Mouse (Mus musculus) heart, embryonic 12.5 days (tissue): ENCODE measurements around the gene Lcor. TPM values are rescaled to one million over a fixed set of nuclear protein-coding genes. Genes with fewer than 3 reads are reported as not detected.

ENCODE experiments used
- ATAC-seq: fragments of 200-750 bp; cut with Nextera tagmentation; 2 replicates; pipeline ENCODE4 v1.8.0; 2017; ENCODE audit warnings: moderate TSS enrichment, moderate library complexity; ENCODE audit not compliant: insufficient number of reproducible peaks, low FRiP score
- H3K27ac ChIP-seq: fragments of 300-500 bp; sonication (generic); 2 replicates; pipeline ENCODE4 v1.5.1; 2016; ENCODE audit warnings: mild to moderate bottlenecking, moderate library complexity; ENCODE audit not compliant: poor library complexity, severe bottlenecking
- H3K27me3 ChIP-seq: fragments of 300-500 bp; sonication (generic); replicated peaks from 2 replicates; pipeline ENCODE4 v1.6.1; 2016; ENCODE audit warnings: mild to moderate bottlenecking, moderate library complexity
- H3K36me3 ChIP-seq: fragments of 300-500 bp; sonication (generic); 2 replicates; pipeline ENCODE4 v1.6.1; 2016; ENCODE audit warnings: mild to moderate bottlenecking, moderate library complexity
- H3K4me1 ChIP-seq: fragments of 300-500 bp; sonication (generic); replicated peaks from 2 replicates; pipeline ENCODE4 v1.6.1; 2016; ENCODE audit warnings: mild to moderate bottlenecking
- H3K4me2 ChIP-seq: fragments of 300-500 bp; sonication (generic); 2 replicates; pipeline ENCODE4 v1.6.1; 2016; ENCODE audit warnings: mild to moderate bottlenecking, moderate library complexity
- H3K4me3 ChIP-seq: fragments of 300-500 bp; sonication (generic); 2 replicates; pipeline ENCODE4 v1.5.1; 2016; ENCODE audit warnings: mild to moderate bottlenecking
- H3K9ac ChIP-seq: fragments of 300-500 bp; sonication (generic); 2 replicates; pipeline ENCODE4 v1.6.1; 2016; ENCODE audit warnings: mild to moderate bottlenecking, moderate library complexity
- H3K9me3 ChIP-seq: fragments of 300-500 bp; sonication (generic); replicated peaks from 2 replicates; pipeline ENCODE4 v1.6.1; 2016; ENCODE audit warnings: mild to moderate bottlenecking, moderate library complexity
- WGBS: fragments of 180-500 bp; shearing (Covaris S2); methylation state at CpG from one replicate; pipeline ENCODE4 v1.1.7; 2016; 5-methylcytosine and 5-hydroxymethylcytosine counted together
- polyA plus RNA-seq: library from polyadenylated mRNA; unstranded; fragments of >200 nt; fragmentation: Nextera tagmentation; extraction: Ambion mirVana; gene quantifications from 2 replicates; pipeline ENCODE4 v1.2.1, GENCODE M21; 2016

Gene Lcor
- polyA plus RNA-seq, 1 experiment from 2014 or later = 14.0 TPM

DNA sequence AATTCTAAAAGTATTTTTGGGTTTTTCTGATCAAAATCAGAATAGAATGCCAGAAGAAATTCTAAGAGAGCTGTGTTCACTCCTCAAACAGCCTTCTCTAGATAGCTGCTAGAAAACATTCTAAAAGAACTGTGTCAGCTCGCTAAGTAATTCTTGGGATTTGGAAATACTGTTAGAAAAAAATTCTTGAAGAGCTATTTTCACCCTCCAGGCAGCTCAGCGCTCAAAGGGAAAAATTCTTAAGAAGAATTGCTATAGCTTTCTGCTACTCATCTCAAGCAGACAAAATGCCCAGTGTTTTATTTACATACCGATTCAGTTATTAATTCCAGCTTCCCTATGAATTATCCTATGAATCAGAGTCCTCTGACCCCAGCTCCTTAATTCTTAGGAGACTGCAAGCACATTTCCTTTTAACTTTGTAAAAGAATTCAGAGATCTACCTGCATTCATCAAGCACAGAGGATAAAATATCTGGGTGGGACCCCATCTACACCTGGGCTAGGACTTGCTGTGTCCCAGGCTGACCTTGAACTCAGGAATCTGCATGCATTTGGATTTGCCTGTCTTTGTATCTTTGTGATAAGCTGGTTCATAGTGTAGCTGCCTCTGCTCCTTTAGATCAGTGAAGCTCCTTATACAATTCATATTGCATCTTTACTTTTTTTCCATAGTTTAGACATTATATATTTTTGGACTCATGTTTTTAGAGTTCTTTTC, 5.7 kb upstream of the Lcor start:
- 81% methylated on average over 3 of the region's 3 CpGs for WGBS
- ATAC-seq = no peak
- H3K9me3 ChIP-seq = no peaks in the 10 kb centered on the region

DNA sequence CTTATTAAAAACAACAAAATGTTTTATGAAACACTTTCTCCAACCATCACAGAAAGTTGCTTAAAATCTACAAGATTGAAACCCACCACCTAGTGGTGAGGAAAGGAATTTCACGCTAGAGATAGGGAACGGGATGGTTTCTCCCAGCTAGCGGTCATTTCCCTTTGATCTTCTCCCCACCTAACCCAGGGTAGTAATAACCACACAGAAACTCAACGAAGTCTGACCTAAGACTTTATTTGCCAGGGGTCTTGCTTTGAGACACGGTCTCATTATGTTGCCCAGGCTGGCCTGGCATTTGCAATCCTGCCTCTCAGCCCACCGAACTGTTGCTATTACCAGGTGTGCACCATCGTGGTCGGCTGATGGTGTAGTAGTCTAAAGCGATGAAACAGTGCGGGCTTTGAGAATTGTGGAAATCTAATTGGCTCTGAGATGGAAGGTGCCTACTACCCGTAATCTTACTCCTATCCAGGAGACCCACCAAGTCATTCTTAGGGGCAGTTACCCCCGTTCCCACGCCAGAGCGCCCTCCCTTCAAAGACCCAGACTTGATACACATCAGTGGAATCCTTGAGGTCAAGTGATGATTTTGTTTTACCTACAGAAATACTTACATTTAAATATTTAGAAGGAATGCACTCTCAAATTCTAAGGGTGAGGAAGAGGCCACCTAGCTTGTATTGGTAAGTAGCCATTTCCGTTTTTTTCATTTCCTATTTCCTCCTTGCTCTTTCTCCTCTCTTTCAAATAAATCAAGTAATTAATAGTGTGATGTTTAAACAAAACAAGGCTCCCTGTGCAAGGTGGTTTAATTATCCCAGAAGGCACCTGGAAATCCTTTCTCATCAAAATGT, 1.2 kb upstream of the Lcor start:
- WGBS = 13% methylated on average over 15 of the region's 15 CpGs
- H3K4me2 ChIP-seq = peak overlapping the region; percentile 71
- H3K27ac ChIP-seq = no peak overlapping the region
- H3K27me3 ChIP-seq = 0 out of 2 replicates have a peak, but pooled peaks cover 9% of the 10 kb centered on the region
- H3K9me3 ChIP-seq = no peaks in the 10 kb centered on the region
- H3K4me3 ChIP-seq = peak overlapping the region; percentile 86
- H3K9ac ChIP-seq = peak overlapping the region; percentile 9; the same call in 1 of the 2 replicates
- ATAC-seq = no peak
- H3K4me1 ChIP-seq = peaks cover 14% of the 10 kb centered on the region
- H3K36me3 ChIP-seq = no peaks in the 10 kb centered on the region

More for the DNA sequence above, 5.7 kb upstream of the Lcor start:
- Histone ChIP-seq H3K4me1 (peaks cover 9% of the 10 kb centered on the region; the same call in 1 of the 2 replicates), H3K36me3 (no peaks in the 10 kb centered on the region), H3K27me3 (0 out of 2 replicates have a peak, but pooled peaks cover 9% of the 10 kb centered on the region), H3K9ac (no peak overlapping the region), H3K4me3 (no peak overlapping the region), H3K4me2 (no peak overlapping the region), H3K27ac (no peak overlapping the region)

DNA sequence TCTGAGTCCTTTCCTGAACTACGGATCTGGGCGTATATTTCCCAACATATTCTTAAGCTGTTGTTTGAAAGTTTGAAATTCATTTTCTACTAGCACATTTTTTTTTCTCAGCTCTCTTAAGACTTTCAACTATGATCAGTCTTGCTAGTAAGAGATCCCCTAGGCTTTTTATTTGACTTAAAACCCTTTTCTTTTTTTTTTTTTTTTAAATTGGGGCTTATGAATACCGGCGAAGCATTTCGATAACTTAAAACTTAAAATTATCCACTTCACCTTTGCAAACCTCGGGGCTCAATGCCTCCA, 599 bp upstream of the Lcor start:
- no peaks in the 10 kb centered on the region for H3K9me3 ChIP-seq
- peaks cover 14% of the 10 kb centered on the region for H3K4me1 ChIP-seq
- H3K9ac ChIP-seq = peak overlapping the region; percentile 90
- peak overlapping the region; percentile 90 for H3K4me2 ChIP-seq
- H3K4me3 ChIP-seq = peak overlapping the region; percentile 86
- 5% methylated on average over 6 of the region's 6 CpGs for WGBS
- 0 out of 2 replicates have a peak, but pooled peaks cover 9% of the 10 kb centered on the region for H3K27me3 ChIP-seq
- no peaks in the 10 kb centered on the region for H3K36me3 ChIP-seq
- no peak for ATAC-seq
- H3K27ac ChIP-seq = peak overlapping the region; percentile 99

DNA sequence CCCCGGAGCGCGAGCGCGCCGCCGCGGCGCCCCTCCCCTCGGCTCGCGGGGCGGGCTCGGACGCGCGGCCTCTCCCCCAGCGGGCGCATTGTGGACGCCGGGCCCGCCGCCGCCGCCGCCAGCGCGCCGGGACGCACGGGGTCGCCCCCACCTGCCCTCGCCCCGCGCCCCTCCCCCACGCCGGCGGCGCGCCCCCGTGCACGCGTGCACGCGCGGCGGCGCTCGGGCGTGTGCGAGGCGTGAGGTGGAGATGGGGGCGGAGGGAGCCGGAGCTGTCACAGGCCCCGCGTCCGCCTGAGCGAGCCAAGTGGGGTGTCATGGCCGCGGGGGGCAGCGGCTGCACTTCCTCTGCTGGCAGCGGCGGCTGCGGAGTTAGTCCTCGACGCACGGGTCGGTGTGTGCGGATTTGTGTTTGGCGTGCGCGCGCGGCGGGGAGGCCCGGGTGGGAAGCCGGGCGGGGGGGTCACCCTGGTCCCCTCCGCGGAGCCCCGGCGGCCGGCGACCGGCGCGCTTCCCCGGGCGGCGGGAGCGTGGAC, 540 bp downstream of the Lcor start:
- peaks cover 10% of the 10 kb centered on the region for H3K4me1 ChIP-seq
- peak overlapping the region; percentile 90 for H3K9ac ChIP-seq
- peak overlapping the region; percentile 90 for H3K4me2 ChIP-seq
- ATAC-seq = peak; percentile 85
- under 1% methylated on average over 52 of the region's 91 CpGs for WGBS
- no peaks in the 10 kb centered on the region for H3K9me3 ChIP-seq
- peak overlapping the region; percentile 99 for H3K27ac ChIP-seq
- peak overlapping the region; percentile 86 for H3K4me3 ChIP-seq
- no peaks in the 10 kb centered on the region for H3K27me3 ChIP-seq
- no peaks in the 10 kb centered on the region for H3K36me3 ChIP-seq

DNA sequence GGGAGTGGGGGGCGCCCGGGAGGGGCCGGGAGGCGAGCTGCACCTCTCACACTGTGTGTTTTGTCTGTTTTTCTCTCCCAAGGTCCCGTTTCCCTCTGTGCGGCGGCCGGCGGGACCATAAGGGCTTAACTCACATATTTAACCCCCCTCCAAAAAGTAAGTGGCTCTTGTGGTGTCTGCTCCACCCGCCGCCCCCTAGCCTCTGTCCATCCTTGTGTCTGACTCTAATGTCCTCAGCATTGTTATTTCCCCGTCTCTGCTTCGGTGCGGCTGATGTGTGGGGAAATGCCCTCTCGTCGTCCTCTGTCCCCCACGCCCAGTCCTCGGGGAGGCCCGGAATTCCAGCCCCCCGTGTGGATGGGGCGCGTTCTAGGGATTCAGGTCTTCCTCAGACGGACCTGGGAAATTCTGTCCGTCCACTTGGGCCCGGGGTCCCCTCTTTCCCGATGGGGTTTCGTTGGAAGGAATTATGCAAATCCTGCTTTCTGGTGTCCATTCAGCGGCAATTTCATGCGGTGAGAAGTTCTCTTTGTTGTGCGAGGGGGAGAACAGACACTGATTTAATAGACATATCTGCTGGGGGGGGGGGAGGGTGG, 1.1 kb downstream of the Lcor start:
- no peaks in the 10 kb centered on the region for H3K9me3 ChIP-seq
- peak overlapping the region; percentile 99 for H3K27ac ChIP-seq
- H3K4me2 ChIP-seq = peak overlapping the region; percentile 90
- peak overlapping the region; percentile 86 for H3K4me3 ChIP-seq
- ATAC-seq = 0 out of 2 replicates have a peak, but pooled peaks have one; percentile 2
- H3K27me3 ChIP-seq = no peaks in the 10 kb centered on the region
- H3K4me1 ChIP-seq = peaks cover 10% of the 10 kb centered on the region
- under 1% methylated on average over 30 of the region's 30 CpGs for WGBS
- H3K36me3 ChIP-seq = no peaks in the 10 kb centered on the region
- H3K9ac ChIP-seq = peak overlapping the region; percentile 90

DNA sequence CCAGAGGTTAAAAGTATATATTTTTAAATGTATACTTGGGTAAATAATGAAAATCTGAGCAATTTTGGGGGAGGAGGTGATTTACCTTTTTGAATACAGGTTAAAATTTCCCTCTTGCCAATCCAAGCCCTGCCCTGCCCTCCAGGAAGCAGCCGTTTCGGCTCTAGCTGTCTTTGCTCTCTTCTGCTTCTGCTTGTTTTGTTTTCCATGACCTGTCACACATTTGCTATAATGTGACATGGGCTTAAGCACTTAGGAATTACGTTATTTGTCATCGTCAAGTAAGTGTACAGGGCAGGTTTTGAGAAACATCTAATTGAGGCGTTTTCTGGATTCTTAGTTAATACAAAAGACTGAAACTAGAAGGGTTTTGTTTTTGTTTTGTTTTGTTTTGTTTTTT, 1.9 kb downstream of the Lcor start:
- 36% methylated on average over 5 of the region's 5 CpGs for WGBS
- peaks cover 10% of the 10 kb centered on the region for H3K4me1 ChIP-seq
- peak overlapping the region; percentile 18 for H3K4me3 ChIP-seq
- H3K4me2 ChIP-seq = peak overlapping the region; percentile 59
- H3K27ac ChIP-seq = no peak overlapping the region
- ATAC-seq = no peak
- no peaks in the 10 kb centered on the region for H3K9me3 ChIP-seq
- H3K9ac ChIP-seq = 0 out of 2 replicates have a peak overlapping the region, but pooled peaks have one; percentile 21
- no peaks in the 10 kb centered on the region for H3K27me3 ChIP-seq
- H3K36me3 ChIP-seq = no peaks in the 10 kb centered on the region

DNA sequence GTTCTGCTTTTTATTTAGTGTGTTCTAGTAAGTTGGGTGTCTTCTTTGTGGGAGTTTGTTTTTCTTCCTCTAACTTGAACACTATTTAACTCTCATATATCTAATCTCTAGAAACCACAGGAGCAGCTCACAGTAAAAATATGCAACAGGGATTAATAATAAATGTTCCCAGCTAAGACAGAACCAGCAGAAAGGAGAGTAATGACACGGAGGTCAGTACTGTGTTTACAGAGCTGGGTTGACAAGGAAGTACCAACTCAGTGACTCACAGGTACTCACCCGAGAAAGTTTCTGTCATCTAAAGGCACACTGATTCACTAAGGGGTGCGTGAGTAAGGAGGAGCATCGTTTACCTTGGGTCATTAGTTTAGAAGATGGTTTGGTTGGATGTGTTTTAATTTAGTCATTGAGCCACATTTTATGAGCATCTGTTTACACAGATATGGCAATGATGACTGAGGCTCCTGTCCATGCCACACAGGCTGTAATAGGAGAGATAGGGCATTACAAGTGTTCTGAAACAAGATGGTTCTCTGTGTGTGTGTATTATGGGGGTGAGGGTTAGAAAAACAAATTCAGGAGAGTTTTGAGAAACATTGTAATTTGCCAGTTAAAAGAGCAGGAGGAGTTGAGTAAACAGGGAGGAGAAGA, 13.1 kb downstream of the Lcor start:
- Histone ChIP-seq H3K36me3 (peaks cover 7% of the 10 kb centered on the region; the same call in 1 of the 2 replicates), H3K4me2 (no peak overlapping the region), H3K27me3 (no peaks in the 10 kb centered on the region), H3K4me3 (no peak overlapping the region), H3K27ac (no peak overlapping the region), H3K9me3 (no peaks in the 10 kb centered on the region), H3K9ac (no peak overlapping the region), H3K4me1 (no peaks in the 10 kb centered on the region)
- 62% methylated on average over 4 of the region's 4 CpGs for WGBS
- no peak for ATAC-seq

DNA sequence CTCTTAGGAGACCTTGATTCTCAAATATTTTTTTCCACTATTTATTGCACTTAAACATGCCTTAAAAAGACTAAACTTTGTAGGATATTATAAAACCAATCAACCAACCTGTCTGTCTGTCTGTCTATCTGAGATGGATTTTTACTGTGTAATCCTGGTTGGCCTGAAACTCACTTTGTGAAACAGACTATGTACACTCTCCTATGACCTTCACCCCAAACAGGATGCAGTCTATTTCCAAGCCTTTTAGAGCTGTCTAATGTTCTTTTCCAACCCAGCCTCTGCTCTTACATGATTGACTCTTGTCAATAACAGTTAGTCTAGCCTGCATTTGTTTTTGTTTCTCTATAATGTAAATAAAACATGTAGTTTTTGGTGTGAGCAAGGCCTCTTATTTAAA, 13.6 kb downstream of the Lcor start:
- no peak for ATAC-seq
- H3K4me3 ChIP-seq = no peak overlapping the region
- H3K9me3 ChIP-seq = no peaks in the 10 kb centered on the region
- peaks cover 7% of the 10 kb centered on the region; the same call in 1 of the 2 replicates for H3K36me3 ChIP-seq
- H3K4me1 ChIP-seq = no peaks in the 10 kb centered on the region
- no peak overlapping the region for H3K4me2 ChIP-seq
- H3K27me3 ChIP-seq = no peaks in the 10 kb centered on the region
- no peak overlapping the region for H3K27ac ChIP-seq
- H3K9ac ChIP-seq = no peak overlapping the region

DNA sequence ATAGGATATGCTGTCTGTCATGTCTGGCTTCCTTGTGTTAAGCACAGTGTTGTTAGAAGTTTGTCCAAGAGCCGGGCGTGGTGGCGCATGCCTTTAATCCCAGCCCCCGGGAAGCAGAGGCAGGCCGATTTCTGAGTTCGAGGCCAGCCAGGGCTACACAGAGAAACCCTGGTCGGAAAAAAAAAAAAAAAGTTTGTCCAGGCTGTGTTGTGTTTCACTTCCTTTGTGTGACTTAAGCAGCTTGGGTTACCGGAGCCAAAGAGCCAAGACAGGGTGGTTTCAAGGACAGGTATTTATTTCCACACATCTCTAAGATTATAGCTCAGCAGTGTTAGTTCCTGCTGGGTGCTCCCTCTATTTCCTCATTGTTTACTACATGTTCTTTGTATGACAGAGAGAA, 25.4 kb downstream of the Lcor start:
- no peak overlapping the region for H3K9ac ChIP-seq
- H3K4me3 ChIP-seq = no peak overlapping the region
- H3K4me2 ChIP-seq = no peak overlapping the region
- H3K9me3 ChIP-seq = peaks cover 3% of the 10 kb centered on the region; the same call in 1 of the 2 replicates
- H3K36me3 ChIP-seq = peaks cover 3% of the 10 kb centered on the region; the same call in 1 of the 2 replicates
- H3K27ac ChIP-seq = no peak overlapping the region
- no peak for ATAC-seq
- H3K4me1 ChIP-seq = peaks cover 4% of the 10 kb centered on the region; the same call in 1 of the 2 replicates
- no peaks in the 10 kb centered on the region for H3K27me3 ChIP-seq
- 93% methylated on average over 8 of the region's 8 CpGs for WGBS

DNA sequence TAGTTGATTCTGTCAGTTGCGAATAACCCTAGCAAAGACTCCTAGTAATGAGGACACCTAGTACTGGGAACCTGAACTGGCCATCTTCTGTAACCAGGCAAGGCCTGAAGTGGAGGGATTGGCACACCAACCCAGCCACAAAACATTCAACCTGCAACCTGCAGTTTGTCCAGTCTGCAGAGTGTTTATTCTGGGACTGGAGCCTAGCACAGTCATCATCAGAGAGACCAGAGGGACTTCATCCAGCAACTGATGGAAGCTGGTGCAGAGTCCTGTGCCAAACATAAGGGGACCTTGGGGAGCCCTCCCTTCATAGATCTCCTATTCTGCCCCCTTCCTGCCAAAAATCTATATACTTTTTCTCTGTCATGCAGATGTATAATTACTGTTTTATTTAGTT, 32.4 kb downstream of the Lcor start:
- Histone ChIP-seq H3K27me3 (no peaks in the 10 kb centered on the region), H3K9ac (no peak overlapping the region)
- 96% methylated on average over 1 of the region's 1 CpGs for WGBS

More for the DNA sequence above, 32.4 kb downstream of the Lcor start:
- peaks cover 16% of the 10 kb centered on the region for H3K4me1 ChIP-seq
- H3K4me2 ChIP-seq = no peak overlapping the region
- no peak overlapping the region for H3K4me3 ChIP-seq
- no peak overlapping the region for H3K27ac ChIP-seq
- no peaks in the 10 kb centered on the region for H3K36me3 ChIP-seq
- no peak for ATAC-seq
- peaks cover 3% of the 10 kb centered on the region; the same call in 1 of the 2 replicates for H3K9me3 ChIP-seq
